Mouse (Mus musculus) MEL (cell line): ENCODE data around the gene Pkd1l2. TPM values are rescaled to one million over a fixed set of nuclear protein-coding genes. Genes with fewer than 3 reads are reported as not detected.
A peak's percentile ranks its signal among the peaks of the same experiment; 100 is the strongest.

ENCODE experiments used
- DNase-seq: peaks from one replicate; pipeline ENCODE4 v3.0.0; 2011; ENCODE audit warnings: low read depth, low spot score
- H3K27ac ChIP-seq: 2 replicates; pipeline ENCODE4 v1.5.1; 2012; ENCODE audit warnings: low read depth, mild to moderate bottlenecking, control low read depth, low read length, moderate library complexity; ENCODE audit not compliant: control insufficient read depth
- H3K27me3 ChIP-seq, 2 experiments: fragments of 150-350 bp in 1 of 2; sonication (generic) in 1 of 2; 2 replicates each; pipeline ENCODE4 v1.6.1; 2012; ENCODE audit warnings: low read length in 2 of 2, mild to moderate bottlenecking in 2 of 2, improper control_type of control experiment in 1 of 2, moderate library complexity in 1 of 2; ENCODE audit not compliant: insufficient read depth in 2 of 2, control insufficient read depth in 1 of 2
- H3K36me3 ChIP-seq, 2 experiments: 2 replicates each; pipeline ENCODE4 v1.6.1; 2012 to 2014; ENCODE audit warnings: low read length in 2 of 2, improper control_type of control experiment in 1 of 2, inconsistent platforms in 1 of 2, mild to moderate bottlenecking in 1 of 2; ENCODE audit not compliant: insufficient read depth in 2 of 2, control insufficient read depth in 1 of 2
- H3K4me1 ChIP-seq, 2 experiments: fragments of 150-350 bp in 1 of 2; sonication (generic) in 1 of 2; 2 replicates each; pipeline ENCODE4 v1.6.1; 2012; ENCODE audit warnings: low read length in 2 of 2, improper control_type of control experiment in 1 of 2, mild to moderate bottlenecking in 1 of 2; ENCODE audit not compliant: insufficient read depth in 2 of 2, control insufficient read depth in 1 of 2
- H3K4me3 ChIP-seq, 2 experiments: fragments of 150-350 bp in 1 of 2; sonication (generic) in 1 of 2; 2 replicates each; pipeline ENCODE4 v1.5.1; 2012; ENCODE audit warnings: low read depth in 2 of 2, low read length in 2 of 2, mild to moderate bottlenecking in 2 of 2, moderate library complexity in 2 of 2, control low read depth in 1 of 2, improper control_type of control experiment in 1 of 2; ENCODE audit not compliant: control insufficient read depth in 1 of 2, insufficient read depth in 1 of 2
- H3K79me2 ChIP-seq: 2 replicates; pipeline ENCODE4 v1.6.1; 2012; ENCODE audit warnings: mild to moderate bottlenecking, low read length, moderate library complexity; ENCODE audit not compliant: control insufficient read depth, poor library complexity, insufficient read depth
- H3K9ac ChIP-seq: 2 replicates; pipeline ENCODE4 v1.6.1; 2012; ENCODE audit warnings: low read depth, mild to moderate bottlenecking, control low read depth, low read length, moderate library complexity; ENCODE audit not compliant: control insufficient read depth, poor library complexity, severe bottlenecking
- H3K9me3 ChIP-seq: fragments of 150-350 bp; sonication (generic); replicated peaks from 2 replicates; pipeline ENCODE4 v1.6.1; 2012; ENCODE audit warnings: mild to moderate bottlenecking, low read length, improper control_type of control experiment, moderate library complexity; ENCODE audit not compliant: insufficient read depth
- BHLHE40 ChIP-seq: IDR thresholded peaks from 2 replicates; pipeline ENCODE4 v1.6.1; 2012; ENCODE audit warnings: low read depth, mild to moderate bottlenecking, inconsistent platforms, low read length, improper control_type of control experiment, borderline replicate concordance
- CHD1 ChIP-seq: IDR thresholded peaks from 2 replicates; pipeline ENCODE4 v1.6.1; 2012; ENCODE audit warnings: low read depth, mild to moderate bottlenecking, inconsistent platforms, low read length, improper control_type of control experiment
- CHD2 ChIP-seq: IDR thresholded peaks from 2 replicates; pipeline ENCODE4 v1.6.1; 2011; ENCODE audit warnings: low read length, improper control_type of control experiment
- CTCF ChIP-seq, 3 experiments: IDR thresholded peaks in 2 of 3; conservative IDR thresholded peaks in 1 of 3; 2 replicates each; pipeline ENCODE4 v1.5.1; 2011 to 2012; ENCODE audit warnings: low read length in 3 of 3, low read depth in 2 of 3, mild to moderate bottlenecking in 2 of 3, improper control_type of control experiment in 1 of 3, inconsistent platforms in 1 of 3, mixed read lengths in 1 of 3, moderate library complexity in 1 of 3; ENCODE audit not compliant: control insufficient read depth in 1 of 3, insufficient read depth in 1 of 3, poor library complexity in 1 of 3, severe bottlenecking in 1 of 3
- EP300 ChIP-seq, 2 experiments: IDR thresholded peaks; 2 replicates each; pipeline ENCODE4 v1.6.1; 2011; ENCODE audit warnings: improper control_type of control experiment in 2 of 2, low read length in 2 of 2, low read depth in 1 of 2, mild to moderate bottlenecking in 1 of 2
- ETS1 ChIP-seq: IDR thresholded peaks from 2 replicates; pipeline ENCODE4 v1.6.1; 2012; ENCODE audit warnings: low read depth, mild to moderate bottlenecking, inconsistent platforms, low read length, improper control_type of control experiment, moderate library complexity
- GABPA ChIP-seq: IDR thresholded peaks from 2 replicates; pipeline ENCODE4 v1.6.1; 2012; ENCODE audit warnings: low read depth, mild to moderate bottlenecking, inconsistent platforms, low read length, improper control_type of control experiment, moderate library complexity
- GATA1 ChIP-seq: IDR thresholded peaks from 2 replicates; pipeline ENCODE4 v1.6.1; 2011; ENCODE audit warnings: low read depth, low read length, improper control_type of control experiment
- JUND ChIP-seq: IDR thresholded peaks from 2 replicates; pipeline ENCODE4 v1.6.1; 2011; ENCODE audit warnings: low read depth, mild to moderate bottlenecking, improper control_type of control experiment, low read length
- KAT2A ChIP-seq: conservative IDR thresholded peaks from 2 replicates; pipeline ENCODE4 v1.6.1; 2012; ENCODE audit warnings: low read depth, low read length, improper control_type of control experiment, inconsistent platforms
- MAFK ChIP-seq: IDR thresholded peaks from 2 replicates; pipeline ENCODE4 v1.6.1; 2011; ENCODE audit warnings: low read depth, mild to moderate bottlenecking, low read length, improper control_type of control experiment, borderline replicate concordance
- MAX ChIP-seq: IDR thresholded peaks from 2 replicates; pipeline ENCODE4 v1.6.1; 2011; ENCODE audit warnings: low read length, improper control_type of control experiment
- MAZ ChIP-seq: IDR thresholded peaks from 2 replicates; pipeline ENCODE4 v1.6.1; 2012; ENCODE audit warnings: low read depth, mild to moderate bottlenecking, inconsistent platforms, low read length, improper control_type of control experiment
- MEF2A ChIP-seq: IDR thresholded peaks from 2 replicates; pipeline ENCODE4 v1.6.1; 2014; ENCODE audit warnings: low read depth, mild to moderate bottlenecking, inconsistent platforms, low read length, improper control_type of control experiment; ENCODE audit not compliant: poor library complexity, insufficient replicate concordance, severe bottlenecking; ENCODE audit errors: extremely low read depth
- MXI1 ChIP-seq: IDR thresholded peaks from 2 replicates; pipeline ENCODE4 v1.6.1; 2011; ENCODE audit warnings: mild to moderate bottlenecking, low read depth, low read length, improper control_type of control experiment
- MYB ChIP-seq: IDR thresholded peaks from 2 replicates; pipeline ENCODE4 v1.6.1; 2011; ENCODE audit warnings: mild to moderate bottlenecking, low read depth, low read length, improper control_type of control experiment
- MYC ChIP-seq: IDR thresholded peaks from 2 replicates; pipeline ENCODE4 v1.6.1; 2011; ENCODE audit warnings: low read depth, mild to moderate bottlenecking, low read length, improper control_type of control experiment, moderate library complexity
- NELFE ChIP-seq: IDR thresholded peaks from 2 replicates; pipeline ENCODE4 v1.6.1; 2011; ENCODE audit warnings: low read depth, low read length, improper control_type of control experiment
- POLR2AphosphoS5 ChIP-seq: IDR thresholded peaks from 2 replicates; pipeline ENCODE4 v1.6.1; 2012; ENCODE audit warnings: low read depth, borderline replicate concordance, mild to moderate bottlenecking, inconsistent platforms, low read length, moderate library complexity, mixed read lengths
- RAD21 ChIP-seq: IDR thresholded peaks from 2 replicates; pipeline ENCODE4 v1.6.1; 2011; ENCODE audit warnings: mild to moderate bottlenecking, low read depth, low read length, improper control_type of control experiment
- SMC3 ChIP-seq: IDR thresholded peaks from 2 replicates; pipeline ENCODE4 v1.6.1; 2011; ENCODE audit warnings: low read depth, low read length, improper control_type of control experiment
- TAL1 ChIP-seq: IDR thresholded peaks from 2 replicates; pipeline ENCODE4 v1.6.1; 2012; ENCODE audit warnings: mild to moderate bottlenecking, inconsistent platforms, low read length, moderate library complexity, mixed read lengths
- TCF12 ChIP-seq: IDR thresholded peaks from 2 replicates; pipeline ENCODE4 v1.6.1; 2014; ENCODE audit warnings: low read depth, mild to moderate bottlenecking, inconsistent platforms, low read length, improper control_type of control experiment, moderate library complexity
- UBTF ChIP-seq: IDR thresholded peaks from 2 replicates; pipeline ENCODE4 v1.6.1; 2012; ENCODE audit warnings: low read depth, mild to moderate bottlenecking, inconsistent platforms, low read length, improper control_type of control experiment, moderate library complexity, borderline replicate concordance; ENCODE audit not compliant: insufficient read depth
- USF1 ChIP-seq: IDR thresholded peaks from 2 replicates; pipeline ENCODE4 v1.6.1; 2014; ENCODE audit warnings: low read depth, mild to moderate bottlenecking, inconsistent platforms, low read length, improper control_type of control experiment, moderate library complexity
- USF2 ChIP-seq, 2 experiments: IDR thresholded peaks; 2 replicates each; pipeline ENCODE4 v1.6.1; 2011 to 2012; ENCODE audit warnings: improper control_type of control experiment in 2 of 2, low read length in 2 of 2, borderline replicate concordance in 1 of 2, inconsistent platforms in 1 of 2, low read depth in 1 of 2, mild to moderate bottlenecking in 1 of 2; ENCODE audit not compliant: insufficient read depth in 1 of 2
- ZC3H11A ChIP-seq: IDR thresholded peaks from 2 replicates; pipeline ENCODE4 v1.6.1; 2012; ENCODE audit warnings: low read depth, mild to moderate bottlenecking, inconsistent platforms, low read length, improper control_type of control experiment
- ZKSCAN1 ChIP-seq: IDR thresholded peaks from 2 replicates; pipeline ENCODE4 v1.6.1; 2012; ENCODE audit warnings: low read depth, mild to moderate bottlenecking, inconsistent platforms, low read length, improper control_type of control experiment, moderate library complexity
- ZMIZ1 ChIP-seq: IDR thresholded peaks from 2 replicates; pipeline ENCODE4 v1.6.1; 2012; ENCODE audit warnings: low read depth, mild to moderate bottlenecking, inconsistent platforms, low read length, improper control_type of control experiment, moderate library complexity
- ZNF384 ChIP-seq: IDR thresholded peaks from 2 replicates; pipeline ENCODE4 v1.6.1; 2012; ENCODE audit warnings: low read depth, mild to moderate bottlenecking, inconsistent platforms, low read length, improper control_type of control experiment
- polyA plus RNA-seq, 2 experiments: library from polyadenylated mRNA; stranded (reverse) in 1 of 2; unstranded in 1 of 2; fragments of >175 nt in 1 of 2; fragments of >200 nt in 1 of 2; gene quantifications; 2 replicates each; pipeline versions ENCODE4 v1.2.1 to v1.2.4; 2012; ENCODE audit warnings: low replicate concordance in 2 of 2, low read depth in 1 of 2; ENCODE audit not compliant: insufficient read length in 2 of 2, insufficient read depth in 1 of 2, missing spikeins in 1 of 2
- total RNA-seq: library from RNA; depleted of rRNA; stranded (reverse); fragments of 300-350 nt; gene quantifications from 2 replicates; pipeline ENCODE4 v1.2.3, GENCODE M21; 2012

Pkd1l2 gene
- total and polyA plus RNA-seq, 3 experiments = 0.86 to 1.5 TPM; not detected in 1

DNA sequence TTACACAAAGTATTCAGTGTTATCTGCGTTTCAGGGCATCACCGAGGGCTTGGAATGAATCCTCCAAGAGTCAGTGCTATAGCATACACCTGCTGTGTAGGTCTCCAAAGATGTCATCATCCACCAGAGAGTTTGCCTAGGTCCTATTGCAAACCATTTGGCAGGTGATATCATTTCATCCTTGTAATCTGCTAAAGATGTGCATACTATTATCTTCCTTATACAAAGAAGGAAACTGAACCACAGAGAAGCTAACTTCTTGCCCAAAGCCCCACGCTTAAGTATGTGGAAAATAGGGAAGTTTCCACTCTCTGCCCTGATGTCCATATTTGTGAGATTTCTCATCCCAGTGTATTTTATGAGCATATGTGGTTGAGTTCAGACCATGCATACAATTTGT, 44.2 kb upstream of the Pkd1l2 start:
- Histone ChIP-seq H3K9me3 (no peaks in the 10 kb centered on the region), H3K9ac (no peak overlapping the region), H3K36me3 (peaks cover 0 to 28% of the 10 kb centered on the region in 2 experiments; a peak in 2 of 4 replicates), H3K4me3 (no peak overlapping the region), H3K4me1 (peaks cover 12 to 34% of the 10 kb centered on the region in 2 experiments), H3K79me2 (no peaks in the 10 kb centered on the region), H3K27me3 (no peaks in the 10 kb centered on the region), H3K27ac (peak overlapping the region; percentile 74)
- peak; percentile 59 for DNase-seq
- peak; percentile 28 to 58; a peak in 3 of 4 replicates for TF ChIP-seq EP300 (IDR thresholded peaks at IDR 0.05; ENCODE audit: low read depth in 1 of 2, low read length in 2 of 2)
- TF ChIP-seq ZNF384 = no peak
- no peak for TF ChIP-seq BHLHE40
- no peak for TF ChIP-seq ZC3H11A
- no peak for TF ChIP-seq TAL1
- no peak for TF ChIP-seq UBTF
- TF ChIP-seq MAFK = no peak
- no peak for TF ChIP-seq JUND
- no peak for TF ChIP-seq NELFE
- peak; percentile 46; the same call in 1 of the 2 replicates for TF ChIP-seq GATA1
- no peak for TF ChIP-seq KAT2A
- no peak for TF ChIP-seq POLR2AphosphoS5
- no peak for TF ChIP-seq MXI1
- TF ChIP-seq USF1 = no peak
- no peak for TF ChIP-seq RAD21
- no peak for TF ChIP-seq MYB
- TF ChIP-seq GABPA = no peak
- TF ChIP-seq USF2 (IDR thresholded peaks at IDR 0.05; ENCODE audit: borderline replicate concordance in 1 of 2, insufficient read depth in 1 of 2, low read depth in 1 of 2, low read length in 2 of 2) = no peak
- TF ChIP-seq TCF12 = peak; percentile 64; the same call in 1 of the 2 replicates
- TF ChIP-seq MEF2A = no peak
- no peak for TF ChIP-seq ZMIZ1
- no peak for TF ChIP-seq MAX
- TF ChIP-seq ETS1 = peak; percentile 15; the same call in 1 of the 2 replicates
- TF ChIP-seq CTCF (IDR thresholded peaks at IDR 0.05 in 2 of 3, conservative IDR thresholded peaks at IDR 0.05 in 1 of 3; ENCODE audit: control insufficient read depth in 1 of 3, insufficient read depth in 1 of 3, low read depth in 2 of 3, low read length in 3 of 3, poor library complexity in 1 of 3, severe bottlenecking in 1 of 3) = no peak
- TF ChIP-seq ZKSCAN1 = no peak
- TF ChIP-seq MAZ = no peak
- TF ChIP-seq SMC3 = no peak
- TF ChIP-seq MYC = no peak
- TF ChIP-seq CHD1 = no peak
- no peak for TF ChIP-seq CHD2
